Mouse (Mus musculus): ENCODE measurements around the gene Vps33b.

DNA sequence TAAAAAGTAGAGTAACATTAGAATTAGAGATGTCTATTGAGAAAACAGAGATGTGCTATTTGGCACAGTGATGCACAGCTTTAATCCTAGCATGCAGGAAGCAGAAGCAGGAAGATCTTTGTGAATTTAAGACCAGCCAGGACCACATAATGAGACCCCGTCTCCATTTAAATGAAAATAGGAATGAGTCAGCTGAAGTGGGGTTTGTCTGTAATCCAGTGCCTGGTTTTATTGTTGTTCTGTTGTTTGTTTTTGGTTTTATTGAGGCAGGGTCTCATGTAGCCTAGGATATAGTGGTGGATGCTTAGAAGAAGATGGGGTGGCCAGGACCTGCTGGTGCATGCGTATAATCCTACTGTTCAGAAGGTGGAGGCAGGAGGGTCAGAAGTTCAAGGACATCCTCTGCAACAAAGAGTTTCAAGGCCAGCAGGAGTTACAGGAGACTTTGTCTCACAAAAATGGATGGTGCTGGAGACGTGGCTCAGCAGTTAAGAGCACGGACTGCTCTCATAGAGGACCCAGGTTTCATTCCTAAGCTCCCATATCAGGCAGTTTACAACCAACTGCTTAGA is 48.2 kb upstream of the Vps33b start:
- TF ChIP-seq CTCF (IDR thresholded peaks at IDR 0.05; ENCODE audit: borderline replicate concordance, insufficient read depth, low read depth, low read length) (no peak), POLR2A (IDR thresholded peaks at IDR 0.05; ENCODE audit: borderline replicate concordance, insufficient read depth, low read length) (no peak)

Measured in cerebellum, adult 2 months (tissue).